Mouse (Mus musculus) lung, embryonic 14.5 days (tissue): ENCODE measurements around the gene Liph. TPM values are rescaled to one million over a fixed set of nuclear protein-coding genes. Genes with fewer than 3 reads are reported as not detected.
A peak's percentile ranks its signal among the peaks of the same experiment; 100 is the strongest.
"Not testable (repeated sequence)": the region's sequence is repeated elsewhere in the genome, so short reads cannot be mapped to it uniquely, and the experiment has no call there.

Experiments
- ATAC-seq: fragments of 200-750 bp; cut with Nextera tagmentation; 2 replicates; pipeline ENCODE4 v1.8.0; 2017; ENCODE audit warnings: mild to moderate bottlenecking, moderate TSS enrichment, moderate library complexity; ENCODE audit not compliant: insufficient read depth
- DNase-seq: peaks from one replicate; pipeline ENCODE4 v3.0.0-alpha.2; 2015
- H3K27ac ChIP-seq: fragments of 300-500 bp; sonication (generic); 2 replicates; pipeline ENCODE4 v1.5.1; 2014; ENCODE audit warnings: low read depth, mild to moderate bottlenecking, moderate library complexity
- H3K27me3 ChIP-seq: fragments of 300-500 bp; sonication (generic); 2 replicates; pipeline ENCODE4 v1.6.1; 2014; ENCODE audit warnings: low read length, control low read depth; ENCODE audit not compliant: insufficient read depth
- H3K36me3 ChIP-seq: fragments of 300-500 bp; sonication (generic); 2 replicates; pipeline ENCODE4 v1.6.1; 2014; ENCODE audit warnings: control low read depth; ENCODE audit not compliant: insufficient read depth
- H3K4me1 ChIP-seq: fragments of 300-500 bp; sonication (generic); 2 replicates; pipeline ENCODE4 v1.6.1; 2014; ENCODE audit warnings: antibody characterized with exemption, control low read depth; ENCODE audit not compliant: insufficient read depth
- H3K4me2 ChIP-seq: fragments of 300-500 bp; sonication (generic); 2 replicates; pipeline ENCODE4 v1.6.1; 2014; ENCODE audit warnings: mild to moderate bottlenecking
- H3K4me3 ChIP-seq: fragments of 300-500 bp; sonication (generic); 2 replicates; pipeline ENCODE4 v1.5.1; 2014; ENCODE audit warnings: low read depth, low read length
- H3K9ac ChIP-seq: fragments of 300-500 bp; sonication (generic); 2 replicates; pipeline ENCODE4 v1.6.1; 2014
- H3K9me3 ChIP-seq: fragments of 300-500 bp; sonication (generic); 2 replicates; pipeline ENCODE4 v1.6.1; 2016; ENCODE audit warnings: low read depth, low read length, control low read depth
- CTCF ChIP-seq: IDR thresholded peaks from 2 replicates; pipeline ENCODE4 v1.5.1; 2016; ENCODE audit warnings: antibody characterized with exemption, low read depth
- WGBS: fragments of 180-500 bp; shearing (Covaris S2); extraction: QIAGEN DNeasy Blood & Tissue Kit; methylation state at CpG from one replicate; pipeline ENCODE4 v1.1.7; 2014; 5-methylcytosine and 5-hydroxymethylcytosine counted together
- polyA plus RNA-seq: library from polyadenylated mRNA; unstranded; fragments of >200 nt; fragmentation: Nextera tagmentation; extraction: Ambion mirVana; gene quantifications from 2 replicates; pipeline ENCODE4 v1.2.1, GENCODE M21; 2014

Gene Liph
- polyA plus RNA-seq, 1 experiment from 2014 or later: 0.08 TPM

- ATAC-seq (peak; percentile 82), DNase-seq (peak; percentile 62)
- no peak for TF ChIP-seq CTCF
- no peak overlapping the region for H3K4me3 ChIP-seq
- H3K4me2 ChIP-seq: peak overlapping the region; percentile 5; the same call in 1 of the 2 replicates
- 15% methylated on average over 5 of the region's 5 CpGs for WGBS
- H3K27ac ChIP-seq: peak overlapping the region; percentile 58
- no peaks in the 10 kb centered on the region for H3K36me3 ChIP-seq
- H3K27me3 ChIP-seq: no peaks in the 10 kb centered on the region
- no peaks in the 10 kb centered on the region for H3K9me3 ChIP-seq
- no peak overlapping the region for H3K9ac ChIP-seq
- peaks cover 6% of the 10 kb centered on the region; the same call in 1 of the 2 replicates for H3K4me1 ChIP-seq
These were observed 1.6 kb upstream of the Liph start for GRCm38 (mm10) chr16:21996881-21997641.

DNA sequence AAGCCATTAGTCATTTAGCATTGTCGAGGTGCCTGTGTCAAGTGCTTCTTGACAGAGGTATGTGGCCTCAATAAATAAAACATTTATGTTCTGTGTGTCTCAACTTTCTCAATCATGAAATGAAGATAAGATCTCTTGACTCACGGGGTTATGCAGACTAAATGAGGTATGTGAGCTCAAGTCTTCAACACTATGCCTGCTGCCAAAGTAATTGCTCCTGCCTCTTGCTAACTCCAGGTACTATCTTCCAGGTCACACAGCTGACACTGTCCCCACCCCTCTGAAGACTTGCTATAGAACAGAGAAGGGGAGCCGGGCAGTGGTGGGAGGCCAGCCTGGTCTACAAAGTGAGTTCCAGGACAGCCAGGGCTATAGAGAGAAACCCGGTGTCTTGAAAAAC lies 939 bp upstream of the Liph start:
- no peaks in the 10 kb centered on the region for H3K27me3 ChIP-seq
- no peak for TF ChIP-seq CTCF
- H3K27ac ChIP-seq: peak overlapping the region; percentile 58
- no peaks in the 10 kb centered on the region for H3K9me3 ChIP-seq
- peak overlapping the region; percentile 5; the same call in 1 of the 2 replicates for H3K4me2 ChIP-seq
- WGBS: 31% methylated on average over 4 of the region's 4 CpGs
- H3K9ac ChIP-seq: no peak overlapping the region
- H3K4me1 ChIP-seq: peaks cover 6% of the 10 kb centered on the region; the same call in 1 of the 2 replicates
- H3K36me3 ChIP-seq: no peaks in the 10 kb centered on the region
- ATAC-seq (peak; percentile 50; the same call in 1 of the 2 replicates), DNase-seq (no peak)
- H3K4me3 ChIP-seq: no peak overlapping the region

DNA sequence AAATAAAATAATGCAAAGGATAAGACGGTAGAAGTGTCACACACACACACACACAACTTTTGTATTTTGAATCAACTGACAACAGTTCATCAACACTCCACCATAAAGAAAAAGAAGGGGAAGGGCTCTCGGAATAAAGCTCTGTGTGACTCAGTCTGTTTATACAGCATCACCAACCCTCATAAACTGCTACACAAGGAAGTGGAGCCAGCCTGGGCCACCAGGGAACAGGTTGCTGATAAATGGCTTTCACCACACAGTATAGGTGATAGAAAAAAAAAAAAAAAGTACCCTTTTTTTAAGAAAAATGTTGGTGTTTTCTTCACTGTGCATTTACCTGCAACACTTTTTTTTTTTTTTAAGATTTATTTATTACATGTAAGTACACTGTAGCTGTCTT lies 3.7 kb downstream of the Liph start:
- Histone ChIP-seq H3K27ac (no peak overlapping the region), H3K4me1 (peaks cover 6% of the 10 kb centered on the region; the same call in 1 of the 2 replicates), H3K9ac (no peak overlapping the region), H3K4me2 (no peak overlapping the region), H3K27me3 (no peaks in the 10 kb centered on the region), H3K9me3 (no peaks in the 10 kb centered on the region), H3K4me3 (no peak overlapping the region), H3K36me3 (no peaks in the 10 kb centered on the region)
- DNase-seq (no peak), ATAC-seq (no peak)
- no peak for TF ChIP-seq CTCF
- WGBS: 63% methylated on average over 2 of the region's 2 CpGs

DNA sequence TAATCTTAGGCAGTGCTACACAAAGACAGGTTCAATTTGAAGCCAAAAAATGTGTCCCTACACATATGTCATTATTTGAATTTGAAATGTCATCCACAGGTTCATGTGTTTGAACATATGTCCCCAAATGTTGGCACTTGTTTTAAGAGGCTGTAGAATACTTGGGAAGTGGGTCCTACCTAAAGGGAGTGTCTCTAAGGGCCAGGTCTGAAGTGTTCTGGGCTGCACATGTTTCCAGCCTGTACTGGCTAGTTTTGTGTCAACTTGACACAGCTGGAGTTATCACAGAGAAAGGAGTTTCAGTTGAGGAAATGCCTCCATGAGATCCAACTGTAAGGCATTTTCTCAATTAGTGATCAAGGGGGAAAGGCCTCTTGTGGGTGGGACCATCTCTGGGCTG lies 4.6 kb downstream of the Liph start:
- not testable (repeated sequence) for H3K27ac ChIP-seq, H3K27me3 ChIP-seq, H3K9ac ChIP-seq, H3K4me1 ChIP-seq, H3K4me2 ChIP-seq, DNase-seq, H3K9me3 ChIP-seq, ATAC-seq, H3K4me3 ChIP-seq, H3K36me3 ChIP-seq

- no peak overlapping the region for H3K4me2 ChIP-seq
- TF ChIP-seq CTCF: no peak
- no peak overlapping the region for H3K27ac ChIP-seq
- no peak overlapping the region for H3K4me3 ChIP-seq
- H3K9me3 ChIP-seq: no peaks in the 10 kb centered on the region
- no peak overlapping the region for H3K9ac ChIP-seq
- WGBS: 60% methylated on average over 5 of the region's 5 CpGs
- no peaks in the 10 kb centered on the region for H3K4me1 ChIP-seq
- no peak for ATAC-seq
- no peak for DNase-seq
- no peaks in the 10 kb centered on the region for H3K27me3 ChIP-seq
- H3K36me3 ChIP-seq: no peaks in the 10 kb centered on the region
These were observed 7.5 kb downstream of the Liph start for GRCm38 (mm10) chr16:21987956-21988355.

- DNase-seq: no peak
- H3K4me1 ChIP-seq: no peaks in the 10 kb centered on the region
- no peak for ATAC-seq
These were observed 9.3 kb downstream of the Liph start for GRCm38 (mm10) chr16:21986191-21986590.

DNA sequence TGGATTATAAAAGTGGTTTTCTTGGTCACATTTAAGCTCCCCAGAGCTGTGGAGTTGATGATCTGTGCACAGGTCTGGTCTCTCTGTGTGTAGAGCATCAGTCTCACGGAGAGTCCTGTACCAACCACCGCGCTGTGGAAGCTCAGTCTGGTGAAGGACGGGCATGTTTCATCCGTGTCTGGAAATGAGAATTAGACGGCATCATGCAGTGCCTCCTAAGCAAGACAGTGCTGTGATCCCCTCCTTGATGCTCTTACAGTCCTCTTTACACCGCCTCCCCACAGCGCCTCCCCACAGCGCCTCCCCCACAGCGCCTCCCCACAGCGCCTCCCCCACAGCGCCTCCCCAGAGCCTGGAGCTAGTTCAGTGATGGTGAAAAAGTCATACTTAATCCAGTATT lies 11.4 kb downstream of the Liph start:
- Histone ChIP-seq H3K27ac (no peak overlapping the region), H3K27me3 (no peaks in the 10 kb centered on the region)

More at GRCm38 (mm10) chr16:21986191-21986590, 9.3 kb downstream of the Liph start:
- WGBS: 13% methylated on average over 3 of the region's 3 CpGs
- no peak overlapping the region for H3K27ac ChIP-seq
- H3K4me2 ChIP-seq: no peak overlapping the region
- no peaks in the 10 kb centered on the region for H3K27me3 ChIP-seq
- no peak for TF ChIP-seq CTCF
- H3K9me3 ChIP-seq: no peaks in the 10 kb centered on the region
- no peak overlapping the region for H3K4me3 ChIP-seq
- no peak overlapping the region for H3K9ac ChIP-seq
- H3K36me3 ChIP-seq: no peaks in the 10 kb centered on the region

More for the DNA sequence above, 11.4 kb downstream of the Liph start:
- ATAC-seq (no peak), DNase-seq (no peak)
- TF ChIP-seq CTCF: no peak
- Histone ChIP-seq H3K36me3 (no peaks in the 10 kb centered on the region), H3K4me2 (no peak overlapping the region), H3K4me3 (no peak overlapping the region), H3K9me3 (no peaks in the 10 kb centered on the region), H3K9ac (no peak overlapping the region), H3K4me1 (no peaks in the 10 kb centered on the region)
- WGBS: 82% methylated on average over 12 of the region's 12 CpGs
